Mouse (Mus musculus) heart, embryonic 15.5 days (tissue): ENCODE results near the gene Fbxo39. TPM values are rescaled to one million over a fixed set of nuclear protein-coding genes. Genes with fewer than 3 reads are reported as not detected.
A peak's percentile ranks its signal among the peaks of the same experiment; 100 is the strongest.

Experiments
- ATAC-seq: fragments of 200-750 bp; cut with Nextera tagmentation; replicated peaks from 2 replicates; pipeline ENCODE4 v1.8.0; 2017; ENCODE audit warnings: low read depth, moderate TSS enrichment; ENCODE audit not compliant: insufficient number of reproducible peaks, insufficient read depth, low FRiP score
- H3K27ac ChIP-seq: fragments of 300-500 bp; sonication (generic); 2 replicates; pipeline ENCODE4 v1.5.1; 2015; ENCODE audit warnings: mild to moderate bottlenecking, inconsistent platforms
- H3K27me3 ChIP-seq: fragments of 300-500 bp; sonication (generic); 2 replicates; pipeline ENCODE4 v1.6.1; 2015; ENCODE audit warnings: inconsistent platforms
- H3K36me3 ChIP-seq: fragments of 300-500 bp; sonication (generic); 2 replicates; pipeline ENCODE4 v1.6.1; 2015; ENCODE audit warnings: mild to moderate bottlenecking, inconsistent platforms
- H3K4me1 ChIP-seq: fragments of 300-500 bp; sonication (generic); replicated peaks from 2 replicates; pipeline ENCODE4 v1.6.1; 2015; ENCODE audit warnings: inconsistent platforms
- H3K4me2 ChIP-seq: fragments of 300-500 bp; sonication (generic); 2 replicates; pipeline ENCODE4 v1.6.1; 2015; ENCODE audit warnings: inconsistent platforms, mild to moderate bottlenecking, moderate library complexity
- H3K4me3 ChIP-seq: fragments of 300-500 bp; sonication (generic); 2 replicates; pipeline ENCODE4 v1.5.1; 2015; ENCODE audit warnings: mild to moderate bottlenecking, inconsistent platforms
- H3K9ac ChIP-seq: fragments of 300-500 bp; sonication (generic); 2 replicates; pipeline ENCODE4 v1.6.1; 2015; ENCODE audit warnings: mild to moderate bottlenecking, inconsistent platforms
- H3K9me3 ChIP-seq: fragments of 300-500 bp; sonication (generic); replicated peaks from 2 replicates; pipeline ENCODE4 v1.6.1; 2016; ENCODE audit warnings: inconsistent platforms
- WGBS: fragments of 180-500 bp; shearing (Covaris S2); methylation state at CpG from one replicate; pipeline ENCODE4 v1.1.7; 2015; ENCODE audit warnings: mixed read lengths; 5-methylcytosine and 5-hydroxymethylcytosine counted together
- polyA plus RNA-seq: library from polyadenylated mRNA; unstranded; fragments of >200 nt; fragmentation: Nextera tagmentation; extraction: Ambion mirVana; gene quantifications from 2 replicates; pipeline ENCODE4 v1.2.1, GENCODE M21; 2015

Gene Fbxo39
- polyA plus RNA-seq, 1 experiment from 2014 or later = not detected

GRCm38 (mm10) chr11:72343904-72344303 is 29.7 kb downstream of the Fbxo39 start:
- H3K9me3 ChIP-seq = no peaks in the 10 kb centered on the region
- no peak for ATAC-seq
- H3K36me3 ChIP-seq = no peaks in the 10 kb centered on the region
- peaks cover 4% of the 10 kb centered on the region; the same call in 1 of the 2 replicates for H3K4me1 ChIP-seq
- H3K4me2 ChIP-seq = 0 out of 2 replicates have a peak overlapping the region, but pooled peaks have one; percentile 13
- H3K27ac ChIP-seq = no peak overlapping the region
- 20% methylated on average over 8 of the region's 8 CpGs for WGBS
- H3K4me3 ChIP-seq = no peak overlapping the region
- H3K27me3 ChIP-seq = no peaks in the 10 kb centered on the region
- no peak overlapping the region for H3K9ac ChIP-seq

- WGBS = 83% methylated on average over 11 of the region's 11 CpGs
- no peak for ATAC-seq
- H3K27ac ChIP-seq = no peak overlapping the region
- no peaks in the 10 kb centered on the region for H3K27me3 ChIP-seq
- H3K9me3 ChIP-seq = no peaks in the 10 kb centered on the region
- no peak overlapping the region for H3K4me3 ChIP-seq
- peaks cover 4% of the 10 kb centered on the region; the same call in 1 of the 2 replicates for H3K4me1 ChIP-seq
- no peak overlapping the region for H3K4me2 ChIP-seq
- H3K36me3 ChIP-seq = no peaks in the 10 kb centered on the region
- H3K9ac ChIP-seq = no peak overlapping the region
These were observed 30.2 kb downstream of the Fbxo39 start for GRCm38 (mm10) chr11:72344486-72344885.

- no peaks in the 10 kb centered on the region for H3K27me3 ChIP-seq
These were observed 34.3 kb downstream of the Fbxo39 start for GRCm38 (mm10) chr11:72348563-72348962.

DNA sequence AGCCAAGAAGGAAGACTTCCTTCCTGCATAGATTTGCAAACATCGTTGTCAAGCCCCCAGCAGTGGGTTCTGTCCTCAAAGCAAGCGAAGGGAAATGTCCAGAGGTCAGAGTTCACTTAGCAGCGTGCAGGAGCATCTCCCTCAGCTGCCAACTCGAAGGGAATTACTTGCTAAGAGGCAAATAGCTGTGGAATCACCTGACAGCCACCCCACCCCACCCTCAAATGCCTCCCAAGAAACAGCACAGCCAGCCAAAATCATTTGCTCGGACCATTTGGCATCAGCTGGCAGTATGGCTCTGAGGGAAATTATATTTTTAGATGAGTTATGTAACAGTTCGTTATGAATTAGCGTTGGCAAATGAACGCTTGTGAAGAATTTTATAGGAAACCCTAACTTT is 34.8 kb downstream of the Fbxo39 start:
- ATAC-seq = no peak
- no peaks in the 10 kb centered on the region for H3K9me3 ChIP-seq
- H3K27me3 ChIP-seq = no peaks in the 10 kb centered on the region
- no peak overlapping the region for H3K4me3 ChIP-seq
- no peaks in the 10 kb centered on the region for H3K4me1 ChIP-seq
- no peak overlapping the region for H3K27ac ChIP-seq
- 54% methylated on average over 8 of the region's 8 CpGs for WGBS
- H3K36me3 ChIP-seq = no peaks in the 10 kb centered on the region
- H3K4me2 ChIP-seq = no peak overlapping the region
- no peak overlapping the region for H3K9ac ChIP-seq

More at GRCm38 (mm10) chr11:72348563-72348962, 34.3 kb downstream of the Fbxo39 start:
- no peak overlapping the region for H3K9ac ChIP-seq
- no peaks in the 10 kb centered on the region for H3K9me3 ChIP-seq
- ATAC-seq = no peak
- H3K4me1 ChIP-seq = no peaks in the 10 kb centered on the region
- no peak overlapping the region for H3K4me3 ChIP-seq
- H3K4me2 ChIP-seq = no peak overlapping the region
- no peaks in the 10 kb centered on the region for H3K36me3 ChIP-seq
- no peak overlapping the region for H3K27ac ChIP-seq
- WGBS = 52% methylated on average over 10 of the region's 10 CpGs

- no peak overlapping the region for H3K9ac ChIP-seq
- 74% methylated on average over 4 of the region's 4 CpGs for WGBS
- no peak for ATAC-seq
- H3K27me3 ChIP-seq = no peaks in the 10 kb centered on the region
- H3K36me3 ChIP-seq = no peaks in the 10 kb centered on the region
- H3K4me3 ChIP-seq = no peak overlapping the region
- H3K4me1 ChIP-seq = no peaks in the 10 kb centered on the region
- H3K4me2 ChIP-seq = no peak overlapping the region
- H3K27ac ChIP-seq = no peak overlapping the region
- no peaks in the 10 kb centered on the region for H3K9me3 ChIP-seq
These were observed 35.4 kb downstream of the Fbxo39 start for GRCm38 (mm10) chr11:72349652-72350051.

- no peak overlapping the region for H3K4me2 ChIP-seq
- 51% methylated on average over 1 of the region's 1 CpGs for WGBS
- no peaks in the 10 kb centered on the region for H3K27me3 ChIP-seq
- no peak overlapping the region for H3K9ac ChIP-seq
- peaks cover 3% of the 10 kb centered on the region for H3K4me1 ChIP-seq
- ATAC-seq = no peak
- H3K27ac ChIP-seq = no peak overlapping the region
- H3K4me3 ChIP-seq = no peak overlapping the region
- H3K9me3 ChIP-seq = no peaks in the 10 kb centered on the region
- no peaks in the 10 kb centered on the region for H3K36me3 ChIP-seq
These were observed 38.0 kb downstream of the Fbxo39 start for GRCm38 (mm10) chr11:72352272-72352671.

DNA sequence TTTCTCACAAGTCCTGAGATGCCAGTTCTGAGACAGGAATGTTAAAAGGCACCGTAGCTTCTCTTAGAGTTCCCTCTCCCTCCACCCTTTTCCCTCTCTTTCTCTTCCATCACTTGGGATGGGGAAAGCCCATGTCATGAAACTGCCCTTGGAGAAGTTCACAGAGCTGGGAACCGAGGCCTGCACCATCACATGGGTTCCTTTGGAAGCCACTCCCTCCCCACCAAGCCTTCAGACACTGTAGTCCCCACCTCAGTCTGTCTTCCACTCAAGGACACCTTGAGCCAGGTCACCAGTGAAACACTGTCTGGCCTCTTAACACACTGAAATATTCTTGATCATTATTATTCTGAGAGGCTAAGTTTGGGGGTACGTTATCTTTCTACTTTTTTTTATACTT is 38.9 kb downstream of the Fbxo39 start:
- WGBS = 73% methylated on average over 3 of the region's 3 CpGs
- peaks cover 3% of the 10 kb centered on the region for H3K4me1 ChIP-seq
- H3K27me3 ChIP-seq = no peaks in the 10 kb centered on the region
- no peak overlapping the region for H3K4me2 ChIP-seq
- no peak overlapping the region for H3K4me3 ChIP-seq
- H3K27ac ChIP-seq = no peak overlapping the region
- no peaks in the 10 kb centered on the region for H3K9me3 ChIP-seq
- no peak overlapping the region for H3K9ac ChIP-seq
- no peaks in the 10 kb centered on the region for H3K36me3 ChIP-seq
- no peak for ATAC-seq

DNA sequence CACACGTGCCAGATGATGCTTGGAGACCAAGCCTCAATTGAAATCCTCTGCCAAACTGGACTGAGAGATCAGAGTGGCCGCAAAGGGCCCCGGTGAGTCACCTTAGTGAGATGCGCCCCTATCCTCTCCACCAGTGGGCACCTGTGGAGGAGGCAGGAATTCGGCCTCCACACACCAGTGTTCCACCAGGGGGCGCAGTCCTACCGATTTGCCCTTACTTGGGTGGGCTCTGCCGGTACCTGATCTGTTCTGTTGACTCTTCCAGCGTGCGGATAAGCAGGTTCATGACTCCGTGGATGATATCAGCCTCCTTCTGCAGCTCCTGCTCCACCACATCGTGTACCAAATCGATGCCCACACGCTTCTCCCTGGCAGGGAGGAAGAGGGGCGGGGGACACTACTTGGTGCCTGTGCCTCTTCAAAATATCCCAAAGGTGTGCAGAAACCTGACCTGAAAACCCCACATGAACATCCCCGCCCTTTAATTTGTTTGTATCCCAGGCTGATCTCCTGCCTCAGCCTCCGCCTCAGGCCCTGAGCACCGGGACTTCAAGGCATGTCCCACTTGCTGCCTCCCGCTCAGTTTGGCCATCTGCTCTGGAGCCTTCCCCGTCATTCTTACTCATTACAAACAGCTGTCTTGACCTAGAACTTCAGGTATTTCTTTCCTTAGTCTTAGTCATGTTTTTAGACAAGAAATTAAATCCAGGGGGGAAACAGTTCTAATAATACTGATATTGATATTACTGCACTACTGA is 40.9 kb downstream of the Fbxo39 start:
- H3K9ac ChIP-seq = no peak overlapping the region
- peak; percentile 62 for ATAC-seq
- H3K9me3 ChIP-seq = no peaks in the 10 kb centered on the region
- H3K4me3 ChIP-seq = no peak overlapping the region
- peak overlapping the region; percentile 45 for H3K4me2 ChIP-seq
- no peaks in the 10 kb centered on the region for H3K36me3 ChIP-seq
- H3K4me1 ChIP-seq = peaks cover 3% of the 10 kb centered on the region
- no peak overlapping the region for H3K27ac ChIP-seq
- no peaks in the 10 kb centered on the region for H3K27me3 ChIP-seq
- WGBS = 21% methylated on average over 20 of the region's 20 CpGs

- peak overlapping the region; percentile 92 for H3K4me2 ChIP-seq
- peak overlapping the region; percentile 52 for H3K4me3 ChIP-seq
- H3K27ac ChIP-seq = no peak overlapping the region
- ATAC-seq = 0 out of 2 replicates have a peak, but pooled peaks have one; percentile 22
- H3K9ac ChIP-seq = peak overlapping the region; percentile 45
- no peaks in the 10 kb centered on the region; the same call in 1 of the 2 replicates for H3K27me3 ChIP-seq
- H3K9me3 ChIP-seq = no peaks in the 10 kb centered on the region
- no peaks in the 10 kb centered on the region for H3K36me3 ChIP-seq
- 10% methylated on average over 42 of the region's 42 CpGs for WGBS
- peaks cover 15% of the 10 kb centered on the region; the same call in 1 of the 2 replicates for H3K4me1 ChIP-seq
These were observed 47.4 kb downstream of the Fbxo39 start for GRCm38 (mm10) chr11:72361385-72362346.

GRCm38 (mm10) chr11:72362347-72362741 is 48.1 kb downstream of the Fbxo39 start, which contains the start of gene Tekt1:
TSS of gene Tekt1 (minus strand) at chr11:72362442.
- peak within 1 kb of the TSS; percentile 45 for H3K9ac ChIP-seq
- H3K4me2 ChIP-seq = peak within 1 kb of the TSS; percentile 92
- peaks cover 15% of the 10 kb centered on the region; the same call in 1 of the 2 replicates for H3K4me1 ChIP-seq
- no peaks in the 10 kb centered on the region; the same call in 1 of the 2 replicates for H3K27me3 ChIP-seq
- no peak within 1 kb of the TSS for H3K27ac ChIP-seq
- WGBS = 33% methylated on average over 10 of the region's 10 CpGs
- H3K9me3 ChIP-seq = no peaks in the 10 kb centered on the region
- peak within 1 kb of the TSS; percentile 52 for H3K4me3 ChIP-seq
- no peaks in the 10 kb centered on the region for H3K36me3 ChIP-seq
- no peak for ATAC-seq
